ENCODE assay signal across 9 mouse cellular contexts in genomic region chr17:12714080-12714561, GRCm38 (mm10). TPM values are rescaled to one million over a fixed set of nuclear protein-coding genes. Genes with fewer than 3 reads are reported as not detected.
DNase-seq lines count a peak whose midpoint lies in the region; ATAC-seq and TF ChIP-seq lines count a peak whose summit lies in the region.
"Had no signal": no experiment of that assay in that cellular context is flagged by ENCODE, and none has a peak within 500 bp of the region (broad histone marks: within the 10 kb centered on the region; RNA-seq: fewer than 3 reads in every experiment).

No protein-coding gene starts in this region.

- peak; percentile 60 for TF ChIP-seq CTCF in gastrocnemius, adult 2 months (IDR thresholded peaks at IDR 0.05)
- TF ChIP-seq CTCF in midbrain, postnatal 0 days (IDR thresholded peaks at IDR 0.05) = peak; percentile 46

- no peak overlapping the region for H3K4me3 ChIP-seq in gastrocnemius, adult 2 months
- H3K4me3 ChIP-seq in midbrain, postnatal 0 days (ENCODE audit: low read depth, low read length) = no peak overlapping the region
- H3K4me3 ChIP-seq in midbrain, embryonic 13.5 days (replicated peaks) = no peak overlapping the region
- no peak overlapping the region for H3K4me3 ChIP-seq in lung, embryonic 16.5 days (ENCODE audit: low read length)

- no peak for ATAC-seq in midbrain, postnatal 0 days (ENCODE audit: low FRiP score)
- ATAC-seq in midbrain, embryonic 13.5 days = no peak
- peak; percentile 56 for ATAC-seq in lung, embryonic 16.5 days (ENCODE audit: low read depth)

- H3K27ac ChIP-seq in gastrocnemius, adult 2 months = peak overlapping the region; percentile 24; the same call in 1 of the 2 replicates
- H3K27ac ChIP-seq in midbrain, postnatal 0 days (ENCODE audit: low read depth, low read length) = no peak overlapping the region
- no peak overlapping the region for H3K27ac ChIP-seq in midbrain, embryonic 13.5 days
- peak overlapping the region; percentile 52 for H3K27ac ChIP-seq in lung, embryonic 16.5 days (ENCODE audit: low read length)

- 87% methylated on average over 5 of the region's 5 CpGs for WGBS in midbrain, postnatal 0 days
- 88% methylated on average over 5 of the region's 5 CpGs for WGBS in midbrain, embryonic 13.5 days
- 57% methylated on average over 5 of the region's 5 CpGs for WGBS in lung, embryonic 16.5 days

- DNase-seq in gastrocnemius, adult 2 months = no peak
- no peak for DNase-seq in gastrocnemius, postnatal 25 days
- DNase-seq in midbrain, postnatal 0 days (ENCODE audit: low spot score) = no peak
- no peak for DNase-seq in urinary bladder, adult 2 months (ENCODE audit: low spot score)
- no peak for DNase-seq in adrenal gland, postnatal 36 days
- no peak for DNase-seq in cerebellum, postnatal 10 days
- DNase-seq: right cerebral cortex, postnatal 25 days had no signal

- H3K27me3 ChIP-seq in midbrain, postnatal 0 days (ENCODE audit: insufficient read depth, low read length) = no peaks in the 10 kb centered on the region
- no peaks in the 10 kb centered on the region for H3K27me3 ChIP-seq in midbrain, embryonic 13.5 days
- no peaks in the 10 kb centered on the region for H3K27me3 ChIP-seq in lung, embryonic 16.5 days (ENCODE audit: control insufficient read depth, insufficient read depth, low read depth, low read length)

- no peak overlapping the region for H3K4me2 ChIP-seq in midbrain, postnatal 0 days (ENCODE audit: low read depth, low read length, poor library complexity, severe bottlenecking)
- H3K4me2 ChIP-seq in midbrain, embryonic 13.5 days (replicated peaks) = no peak overlapping the region
- no peak overlapping the region for H3K4me2 ChIP-seq in lung, embryonic 16.5 days (ENCODE audit: low read depth, low read length)

- H3K36me3 ChIP-seq in midbrain, postnatal 0 days (ENCODE audit: insufficient read depth, low read length) = peaks cover 58% of the 10 kb centered on the region
- H3K36me3 ChIP-seq in midbrain, embryonic 13.5 days = peaks cover 94% of the 10 kb centered on the region
- peaks cover 33% of the 10 kb centered on the region for H3K36me3 ChIP-seq in lung, embryonic 16.5 days (ENCODE audit: control insufficient read depth, insufficient read depth, low read length)

- no peak overlapping the region for H3K9ac ChIP-seq in midbrain, postnatal 0 days (replicated peaks; ENCODE audit: low read length, poor library complexity, severe bottlenecking)
- no peak overlapping the region for H3K9ac ChIP-seq in midbrain, embryonic 13.5 days (replicated peaks)
- H3K9ac ChIP-seq in lung, embryonic 16.5 days (ENCODE audit: low read length) = no peak overlapping the region; the same call in 1 of the 2 replicates

- H3K9me3 ChIP-seq in midbrain, postnatal 0 days (ENCODE audit: low read length) = no peaks in the 10 kb centered on the region
- H3K9me3 ChIP-seq in midbrain, embryonic 13.5 days = no peaks in the 10 kb centered on the region
- no peaks in the 10 kb centered on the region for H3K9me3 ChIP-seq in lung, embryonic 16.5 days (ENCODE audit: control insufficient read depth, low read length)

- intact Hi-C loops in gastrocnemius, adult 2 months (cut with DNase I) = no loop called here

- H3K4me1 ChIP-seq in midbrain, postnatal 0 days (ENCODE audit: insufficient read depth, low read length) = no peaks in the 10 kb centered on the region
- H3K4me1 ChIP-seq in midbrain, embryonic 13.5 days (replicated peaks) = no peaks in the 10 kb centered on the region
- peaks cover 7% of the 10 kb centered on the region for H3K4me1 ChIP-seq in lung, embryonic 16.5 days (replicated peaks; ENCODE audit: control insufficient read depth, insufficient read depth, low read length)

RNA-seq across cellular contexts. Expression of gene Slc22a1, which starts 38.5 kb away (rescaled TPM):
- total RNA-seq in gastrocnemius, adult 2 months (2021) = under 1 TPM in 1 of 2 experiments, not detected in 1; 0.42 TPM
- not detected for total RNA-seq in gastrocnemius, postnatal 25 days (2021)
- total RNA-seq in midbrain, postnatal 0 days (2014; rRNA removed) = not detected in 2 replicates
- not detected in 2 replicates for polyA plus RNA-seq in midbrain, postnatal 0 days (2015; fragmentation: Nextera tagmentation; extraction: Ambion mirVana)
- not detected in 2 replicates for polyA plus RNA-seq in midbrain, embryonic 13.5 days (2015; fragmentation: Nextera tagmentation; extraction: Ambion mirVana)
- 9.1 and 12.7 TPM in 2 replicates for polyA plus RNA-seq in lung, embryonic 16.5 days (2015; fragmentation: Nextera tagmentation; extraction: Ambion mirVana)
- 3.5 and 4.5 TPM in 2 replicates for polyA plus RNA-seq in urinary bladder, adult 2 months (2012; rRNA removed)
- under 1 TPM in 1 of 2 experiments, not detected in 1; 0.33 TPM for total RNA-seq in adrenal gland, postnatal 36 days (2021)

RNA-seq across cellular contexts. Expression of gene Igf2r, which starts 55.3 kb away (rescaled TPM):
- total RNA-seq in gastrocnemius, adult 2 months (2021) = 10 to 100 TPM; 36.9 to 46.7 TPM
- total RNA-seq in gastrocnemius, postnatal 25 days (2021) = 10 to 100 TPM; 44.6 to 45.8 TPM
- total RNA-seq in midbrain, postnatal 0 days (2014; rRNA removed) = 31.7 and 44.2 TPM in 2 replicates
- 5.0 and 5.4 TPM in 2 replicates for polyA plus RNA-seq in midbrain, postnatal 0 days (2015; fragmentation: Nextera tagmentation; extraction: Ambion mirVana)
- 11.0 and 11.2 TPM in 2 replicates for polyA plus RNA-seq in midbrain, embryonic 13.5 days (2015; fragmentation: Nextera tagmentation; extraction: Ambion mirVana)
- polyA plus RNA-seq in lung, embryonic 16.5 days (2015; fragmentation: Nextera tagmentation; extraction: Ambion mirVana) = 59.0 and 64.4 TPM in 2 replicates
- 35.4 and 51.7 TPM in 2 replicates for polyA plus RNA-seq in urinary bladder, adult 2 months (2012; rRNA removed)
- 10 to 100 TPM; 76.5 to 97.4 TPM for total RNA-seq in adrenal gland, postnatal 36 days (2021)

Comparison
In these comparisons a context has a peak if more than half of its experiments do, and no peak if none do; other contexts are left out.
1. H3K27ac ChIP-seq: peak in gastrocnemius, adult 2 months (single experiment) and lung, embryonic 16.5 days (single experiment); none in midbrain, postnatal 0 days (single experiment) and midbrain, embryonic 13.5 days (single experiment).